Mouse (Mus musculus): Measurements from ENCODE around the gene Tex2. TPM values are rescaled to one million over a fixed set of nuclear protein-coding genes. Genes with fewer than 3 reads are reported as not detected.

Gene Tex2
- polyA plus RNA-seq, 1 experiment from 2014 or later = 12.0 TPM

- Histone ChIP-seq H3K4me2 (ENCODE audit: low read depth, low read length) (no peak overlapping the region), H3K9ac (ENCODE audit: low read depth, low read length) (no peak overlapping the region), H3K36me3 (ENCODE audit: control insufficient read depth, insufficient read depth, low read length) (no peaks in the 10 kb centered on the region), H3K9me3 (ENCODE audit: control insufficient read depth, low read length) (no peaks in the 10 kb centered on the region), H3K4me3 (ENCODE audit: low read depth, low read length) (no peak overlapping the region), H3K27ac (replicated peaks; ENCODE audit: low read depth, low read length) (no peak overlapping the region), H3K4me1 (ENCODE audit: control insufficient read depth, insufficient read depth, low read length) (peaks cover 7% of the 10 kb centered on the region; the same call in 1 of the 2 replicates), H3K27me3 (replicated peaks; ENCODE audit: control insufficient read depth, insufficient read depth, low read length) (no peaks in the 10 kb centered on the region)
- peak; percentile 22 for DNase-seq (ENCODE audit: low spot score)
- 53% methylated on average over 4 of the region's 4 CpGs for WGBS
- ATAC-seq (ENCODE audit: low read depth) = no peak
Observed at GRCm38 (mm10) chr11:106481651-106482050, 131.6 kb downstream of the Tex2 start.

GRCm38 (mm10) chr11:106480530-106480885, 132.7 kb downstream of the Tex2 start:
- Histone ChIP-seq H3K27me3 (replicated peaks; ENCODE audit: control insufficient read depth, insufficient read depth, low read length) (no peaks in the 10 kb centered on the region), H3K9ac (ENCODE audit: low read depth, low read length) (no peak overlapping the region), H3K4me1 (ENCODE audit: control insufficient read depth, insufficient read depth, low read length) (no peaks in the 10 kb centered on the region), H3K4me3 (ENCODE audit: low read depth, low read length) (no peak overlapping the region), H3K27ac (replicated peaks; ENCODE audit: low read depth, low read length) (no peak overlapping the region), H3K4me2 (ENCODE audit: low read depth, low read length) (no peak overlapping the region), H3K36me3 (ENCODE audit: control insufficient read depth, insufficient read depth, low read length) (no peaks in the 10 kb centered on the region), H3K9me3 (ENCODE audit: control insufficient read depth, low read length) (no peaks in the 10 kb centered on the region)
- no peak for ATAC-seq (ENCODE audit: low read depth)
- WGBS = 46% methylated on average over 3 of the region's 3 CpGs
- no peak for DNase-seq (ENCODE audit: low spot score)

GRCm38 (mm10) chr11:106479619-106480529, 133.3 kb downstream of the Tex2 start:
- Histone ChIP-seq H3K4me1 (ENCODE audit: control insufficient read depth, insufficient read depth, low read length) (no peaks in the 10 kb centered on the region), H3K4me3 (ENCODE audit: low read depth, low read length) (no peak overlapping the region), H3K9ac (ENCODE audit: low read depth, low read length) (no peak overlapping the region), H3K27me3 (replicated peaks; ENCODE audit: control insufficient read depth, insufficient read depth, low read length) (no peaks in the 10 kb centered on the region), H3K36me3 (ENCODE audit: control insufficient read depth, insufficient read depth, low read length) (no peaks in the 10 kb centered on the region), H3K4me2 (ENCODE audit: low read depth, low read length) (no peak overlapping the region), H3K27ac (replicated peaks; ENCODE audit: low read depth, low read length) (no peak overlapping the region), H3K9me3 (ENCODE audit: control insufficient read depth, low read length) (no peaks in the 10 kb centered on the region)
- DNase-seq (ENCODE audit: low spot score) (no peak), ATAC-seq (ENCODE audit: low read depth) (no peak)
- 75% methylated on average over 9 of the region's 9 CpGs for WGBS

GRCm38 (mm10) chr11:106478745-106479144, 134.5 kb downstream of the Tex2 start:
- Histone ChIP-seq H3K4me1 (ENCODE audit: control insufficient read depth, insufficient read depth, low read length) (no peaks in the 10 kb centered on the region), H3K9me3 (ENCODE audit: control insufficient read depth, low read length) (no peaks in the 10 kb centered on the region), H3K9ac (ENCODE audit: low read depth, low read length) (no peak overlapping the region), H3K4me3 (ENCODE audit: low read depth, low read length) (no peak overlapping the region), H3K4me2 (ENCODE audit: low read depth, low read length) (no peak overlapping the region), H3K36me3 (ENCODE audit: control insufficient read depth, insufficient read depth, low read length) (no peaks in the 10 kb centered on the region), H3K27ac (replicated peaks; ENCODE audit: low read depth, low read length) (no peak overlapping the region), H3K27me3 (replicated peaks; ENCODE audit: control insufficient read depth, insufficient read depth, low read length) (no peaks in the 10 kb centered on the region)
- ATAC-seq (ENCODE audit: low read depth) (no peak), DNase-seq (ENCODE audit: low spot score) (no peak)
- 39% methylated on average over 1 of the region's 1 CpGs for WGBS

- no peaks in the 10 kb centered on the region for H3K27me3 ChIP-seq (replicated peaks; ENCODE audit: control insufficient read depth, insufficient read depth, low read length)
- DNase-seq (ENCODE audit: low spot score) (no peak), ATAC-seq (ENCODE audit: low read depth) (no peak)
- H3K4me2 ChIP-seq (ENCODE audit: low read depth, low read length) = no peak overlapping the region
- no peaks in the 10 kb centered on the region for H3K4me1 ChIP-seq (ENCODE audit: control insufficient read depth, insufficient read depth, low read length)
- no peak overlapping the region for H3K9ac ChIP-seq (ENCODE audit: low read depth, low read length)
- no peak overlapping the region for H3K27ac ChIP-seq (replicated peaks; ENCODE audit: low read depth, low read length)
- no peaks in the 10 kb centered on the region for H3K36me3 ChIP-seq (ENCODE audit: control insufficient read depth, insufficient read depth, low read length)
- no peak overlapping the region for H3K4me3 ChIP-seq (ENCODE audit: low read depth, low read length)
- H3K9me3 ChIP-seq (ENCODE audit: control insufficient read depth, low read length) = no peaks in the 10 kb centered on the region
- WGBS = 97% methylated on average over 4 of the region's 4 CpGs
Observed at GRCm38 (mm10) chr11:106477505-106478160, 135.6 kb downstream of the Tex2 start.

- no peaks in the 10 kb centered on the region for H3K9me3 ChIP-seq (ENCODE audit: control insufficient read depth, low read length)
- DNase-seq (ENCODE audit: low spot score) (no peak), ATAC-seq (ENCODE audit: low read depth) (no peak)
- WGBS = 86% methylated on average over 1 of the region's 1 CpGs
- H3K9ac ChIP-seq (ENCODE audit: low read depth, low read length) = no peak overlapping the region
- H3K4me2 ChIP-seq (ENCODE audit: low read depth, low read length) = no peak overlapping the region
- H3K27me3 ChIP-seq (replicated peaks; ENCODE audit: control insufficient read depth, insufficient read depth, low read length) = no peaks in the 10 kb centered on the region
- H3K4me1 ChIP-seq (ENCODE audit: control insufficient read depth, insufficient read depth, low read length) = peaks cover 8% of the 10 kb centered on the region; the same call in 1 of the 2 replicates
- no peak overlapping the region for H3K27ac ChIP-seq (replicated peaks; ENCODE audit: low read depth, low read length)
- no peak overlapping the region for H3K4me3 ChIP-seq (ENCODE audit: low read depth, low read length)
- no peaks in the 10 kb centered on the region for H3K36me3 ChIP-seq (ENCODE audit: control insufficient read depth, insufficient read depth, low read length)
Observed at GRCm38 (mm10) chr11:106475309-106475708, 137.9 kb downstream of the Tex2 start.

GRCm38 (mm10) chr11:106471629-106472028, 141.6 kb downstream of the Tex2 start:
- H3K4me2 ChIP-seq (ENCODE audit: low read depth, low read length) = no peak overlapping the region
- DNase-seq (ENCODE audit: low spot score) (no peak), ATAC-seq (ENCODE audit: low read depth) (no peak)
- H3K27me3 ChIP-seq (replicated peaks; ENCODE audit: control insufficient read depth, insufficient read depth, low read length) = no peaks in the 10 kb centered on the region
- H3K4me3 ChIP-seq (ENCODE audit: low read depth, low read length) = no peak overlapping the region
- peaks cover 8% of the 10 kb centered on the region; the same call in 1 of the 2 replicates for H3K4me1 ChIP-seq (ENCODE audit: control insufficient read depth, insufficient read depth, low read length)
- H3K36me3 ChIP-seq (ENCODE audit: control insufficient read depth, insufficient read depth, low read length) = no peaks in the 10 kb centered on the region
- no peak overlapping the region for H3K9ac ChIP-seq (ENCODE audit: low read depth, low read length)
- H3K9me3 ChIP-seq (ENCODE audit: control insufficient read depth, low read length) = no peaks in the 10 kb centered on the region
- H3K27ac ChIP-seq (replicated peaks; ENCODE audit: low read depth, low read length) = no peak overlapping the region
- WGBS = 90% methylated on average over 1 of the region's 1 CpGs

GRCm38 (mm10) chr11:106468509-106468908, 144.7 kb downstream of the Tex2 start:
- H3K36me3 ChIP-seq (ENCODE audit: control insufficient read depth, insufficient read depth, low read length) = no peaks in the 10 kb centered on the region
- no peak overlapping the region for H3K9ac ChIP-seq (ENCODE audit: low read depth, low read length)
- ATAC-seq (ENCODE audit: low read depth) = no peak
- no peak overlapping the region for H3K4me2 ChIP-seq (ENCODE audit: low read depth, low read length)
- no peak overlapping the region for H3K4me3 ChIP-seq (ENCODE audit: low read depth, low read length)
- H3K9me3 ChIP-seq (ENCODE audit: control insufficient read depth, low read length) = no peaks in the 10 kb centered on the region
- DNase-seq (ENCODE audit: low spot score) = no peak
- WGBS = 95% methylated on average over 1 of the region's 1 CpGs
- peaks cover 8% of the 10 kb centered on the region; the same call in 1 of the 2 replicates for H3K4me1 ChIP-seq (ENCODE audit: control insufficient read depth, insufficient read depth, low read length)
- H3K27me3 ChIP-seq (replicated peaks; ENCODE audit: control insufficient read depth, insufficient read depth, low read length) = no peaks in the 10 kb centered on the region
- no peak overlapping the region for H3K27ac ChIP-seq (replicated peaks; ENCODE audit: low read depth, low read length)

Data from embryonic facial prominence, embryonic 14.5 days (tissue).